Mouse (Mus musculus) retina, embryonic 14.5 days (tissue): ENCODE data around the gene Lin28a.

ENCODE experiments used
- DNase-seq: peaks from one replicate; pipeline ENCODE4 v3.0.0-alpha.2; 2015; ENCODE audit warnings: low spot score

Lin28a gene

DNA sequence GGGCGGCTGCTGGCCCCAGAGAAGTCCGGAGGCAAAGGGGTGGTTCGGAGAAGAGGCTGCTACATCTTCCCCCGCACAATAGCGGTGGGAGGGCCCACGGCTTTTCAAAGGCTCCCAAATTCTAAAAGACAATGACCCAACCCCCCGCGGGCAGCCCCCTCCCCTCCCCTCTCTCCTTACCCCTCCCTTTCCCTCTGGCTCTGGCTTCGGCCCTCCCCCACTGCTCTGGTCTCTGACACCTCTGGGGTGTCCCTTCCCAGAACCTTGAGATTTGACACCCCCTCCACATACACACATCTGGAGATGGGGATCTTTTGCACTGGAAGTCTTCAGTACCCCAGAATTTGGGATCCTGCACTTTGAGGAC lies at the start of gene Lin28a:
Lin28a (minus strand) TSS at position 63 of the 367 bp plus-strand sequence.
- DNase-seq: peak; percentile 16

DNA sequence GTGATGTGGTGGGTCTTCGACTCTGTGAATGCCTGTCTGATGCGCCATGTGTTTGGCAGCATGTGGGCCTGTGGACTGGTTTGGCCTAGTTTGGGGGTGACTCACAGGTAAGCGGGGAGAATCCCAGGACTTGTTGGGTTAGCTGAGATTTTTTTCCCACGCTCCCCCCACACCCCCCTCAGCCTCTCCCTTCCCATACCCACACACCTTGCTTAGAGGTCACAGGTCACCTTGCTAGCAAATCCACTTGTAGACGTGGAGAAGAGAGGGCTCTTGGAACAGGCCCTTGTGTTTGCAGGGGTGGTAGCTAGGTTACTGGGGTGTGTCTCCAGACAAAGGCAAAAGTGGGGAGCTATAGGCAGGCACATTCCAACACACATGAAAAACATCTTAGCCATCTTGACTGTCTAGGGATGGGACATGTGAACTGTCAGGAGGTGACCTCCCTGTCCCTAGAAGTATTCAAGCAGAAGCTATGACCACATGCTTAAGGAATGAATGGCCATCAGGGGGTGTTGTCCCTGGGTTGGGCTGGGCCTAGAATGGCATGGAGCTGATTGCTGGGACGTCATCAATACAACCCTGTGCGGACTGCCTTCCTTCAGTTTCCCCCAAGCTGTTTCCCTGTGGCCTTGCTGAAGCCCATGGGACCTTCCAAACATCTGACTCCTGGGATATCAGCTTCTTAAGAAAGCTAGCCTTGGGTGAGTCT lies 49.3 kb upstream of the Lin28a start:
- no peak for DNase-seq

DNA sequence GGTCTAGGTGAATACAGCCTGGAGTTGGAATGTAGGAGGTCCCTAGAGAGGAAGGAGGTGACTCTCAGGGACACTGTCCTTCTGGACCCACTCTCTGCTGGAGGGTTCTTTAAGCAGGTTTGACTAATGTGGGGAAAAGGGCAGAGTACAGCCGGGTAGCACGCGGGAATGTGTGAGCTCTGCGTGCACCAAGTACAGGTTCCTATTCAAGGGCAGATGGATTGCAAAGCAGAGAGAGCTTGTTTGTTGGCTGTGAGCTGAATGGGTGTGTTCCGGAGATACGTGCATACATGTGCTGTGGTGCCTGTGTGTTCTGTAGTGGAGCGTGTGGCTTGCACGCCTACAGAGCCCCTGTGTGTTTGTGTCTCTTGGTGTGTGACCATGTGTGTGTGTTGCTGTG lies 48.7 kb upstream of the Lin28a start:
- DNase-seq: no peak

DNA sequence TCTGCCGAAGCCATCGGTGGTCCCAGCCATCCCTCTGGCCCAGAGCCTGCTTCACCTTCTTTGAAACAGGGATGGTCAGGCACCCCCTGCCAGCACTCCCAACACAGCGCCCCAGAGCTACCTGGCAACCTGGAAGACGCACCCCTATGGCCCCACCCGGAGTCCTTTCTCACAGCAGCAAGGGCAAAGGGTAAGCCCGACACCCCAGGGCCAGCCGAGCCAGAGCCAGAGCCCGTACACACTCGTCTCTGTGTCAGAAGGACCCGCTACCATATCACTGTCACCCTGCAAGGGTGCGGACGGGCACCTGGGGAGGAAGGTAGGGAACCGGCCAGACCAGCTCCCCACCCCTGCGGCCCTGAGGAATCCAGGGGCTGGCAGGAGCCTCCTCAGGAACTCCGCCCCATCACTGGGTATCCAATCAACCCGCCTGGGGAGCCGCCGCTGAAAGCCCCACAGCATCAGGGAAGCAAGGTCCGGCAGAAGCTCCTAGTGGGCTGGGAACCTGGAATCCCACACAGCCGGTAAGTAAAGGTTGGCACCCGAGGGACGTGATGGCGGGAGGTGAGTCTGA lies 46.9 kb upstream of the Lin28a start:
- no peak for DNase-seq

DNA sequence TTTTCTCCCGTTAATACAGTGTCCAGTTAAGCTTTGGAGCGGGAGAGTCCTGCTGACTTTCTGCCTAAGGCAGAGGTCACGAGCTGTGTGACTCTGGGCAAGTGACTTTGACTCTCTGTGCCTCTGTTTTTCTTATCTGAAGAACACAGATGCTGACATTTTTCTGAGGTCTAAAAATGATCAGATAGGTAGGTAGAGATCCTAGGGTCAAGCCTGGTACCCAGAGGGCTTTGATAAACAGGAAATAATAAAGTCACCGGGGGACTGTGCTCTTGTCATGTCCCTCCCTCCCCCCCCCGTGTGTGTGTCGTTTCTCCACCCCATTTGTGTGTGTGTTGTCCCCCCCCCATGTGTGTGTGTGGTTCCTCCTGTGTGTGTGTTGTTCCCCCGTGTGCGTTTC lies 43.9 kb upstream of the Lin28a start:
- DNase-seq: no peak

DNA sequence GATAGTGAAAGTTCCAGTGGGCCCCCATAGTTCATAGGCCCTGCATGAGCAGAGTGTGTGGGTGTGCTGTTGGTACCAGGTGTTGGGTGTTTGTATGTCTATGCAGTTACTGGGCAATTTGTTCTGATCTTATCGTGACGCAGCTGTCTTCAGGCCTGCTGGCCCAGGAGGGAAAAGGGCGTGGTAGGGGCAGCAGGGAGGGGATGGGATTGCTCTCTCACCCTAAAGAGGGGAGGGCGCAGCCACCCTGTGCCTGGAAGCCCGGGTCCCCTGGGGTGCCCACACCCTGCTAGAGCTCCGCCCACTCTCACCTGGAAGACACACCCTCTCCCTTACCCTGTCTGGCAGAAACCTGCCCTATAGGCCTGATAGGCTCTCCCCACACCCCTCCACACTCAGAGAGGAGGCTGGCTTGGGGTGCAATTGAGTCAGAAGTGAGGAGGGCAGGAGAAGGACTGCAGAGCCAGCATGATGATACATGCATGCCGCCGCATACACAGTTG lies 43.4 kb upstream of the Lin28a start:
- no peak for DNase-seq

DNA sequence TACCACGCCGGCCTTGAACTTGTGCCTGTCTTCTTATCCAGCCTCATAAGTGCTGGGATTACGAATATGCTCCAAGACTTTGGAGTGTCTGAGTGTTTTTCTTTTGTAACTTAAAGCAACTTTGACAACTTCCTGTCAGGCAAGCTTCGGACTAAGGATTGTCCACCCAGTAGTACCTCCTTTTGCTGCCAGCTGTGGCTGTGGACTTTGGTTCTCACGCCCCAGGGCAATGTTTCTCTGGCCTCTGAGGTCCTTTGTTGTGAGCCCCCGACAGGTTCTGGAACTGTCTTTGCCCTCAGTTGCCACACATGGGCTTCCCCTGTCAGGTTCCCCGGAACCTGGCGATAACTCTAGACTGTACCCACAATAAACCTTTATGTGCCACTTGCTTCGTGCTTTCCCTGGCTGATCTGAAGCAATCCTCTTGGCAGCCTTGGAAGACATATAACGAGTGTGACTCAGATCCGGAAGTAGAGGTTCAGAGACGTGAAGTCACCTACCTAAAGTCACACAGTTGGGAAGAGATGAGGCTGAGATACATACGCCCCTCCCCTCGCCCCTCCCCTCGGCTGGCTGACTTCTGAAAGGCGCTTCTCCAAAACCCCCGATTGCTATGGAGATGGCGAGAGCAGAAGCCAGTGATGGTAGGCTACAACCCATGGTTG lies 42.7 kb upstream of the Lin28a start:
- DNase-seq: no peak

DNA sequence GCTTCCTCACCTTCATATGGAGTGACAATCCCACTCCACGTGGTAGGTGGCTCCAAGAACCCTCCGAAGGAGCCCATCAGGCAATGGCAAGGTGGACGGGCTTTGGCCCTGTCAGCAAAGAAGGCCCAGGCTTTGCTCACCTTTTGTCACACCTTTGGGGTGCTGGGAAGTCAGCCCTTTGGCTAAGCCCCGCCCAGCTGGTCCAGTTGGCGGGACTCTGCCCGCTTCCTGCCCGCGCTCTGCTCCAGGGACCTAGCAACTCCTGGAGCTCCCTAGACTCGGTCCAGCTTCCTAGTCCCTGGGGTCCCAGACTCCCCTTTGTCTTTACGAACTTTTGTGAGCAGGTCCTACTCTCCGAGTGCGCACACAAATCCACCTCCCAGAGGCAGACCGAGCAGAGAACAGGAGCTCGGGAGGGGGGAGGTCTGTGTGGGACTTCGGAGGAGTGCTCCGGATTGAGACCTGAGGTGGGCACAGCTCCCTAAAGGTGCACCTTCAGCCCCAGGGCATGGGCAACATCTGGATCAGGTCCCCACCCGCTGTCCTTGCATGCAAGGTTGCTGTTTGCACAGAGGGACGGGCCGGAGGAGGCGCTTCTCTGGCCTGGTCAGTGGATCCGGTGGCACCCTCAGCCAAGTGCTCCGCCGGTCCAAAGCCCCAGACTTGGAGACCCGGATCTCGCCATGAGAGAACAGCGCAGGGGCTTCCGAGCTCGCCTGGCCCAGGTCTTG lies 41.7 kb upstream of the Lin28a start, which contains the start of gene Crybg2:
Crybg2 (plus strand) TSS at position 681 of the 731 bp plus-strand sequence.
- no peak for DNase-seq

DNA sequence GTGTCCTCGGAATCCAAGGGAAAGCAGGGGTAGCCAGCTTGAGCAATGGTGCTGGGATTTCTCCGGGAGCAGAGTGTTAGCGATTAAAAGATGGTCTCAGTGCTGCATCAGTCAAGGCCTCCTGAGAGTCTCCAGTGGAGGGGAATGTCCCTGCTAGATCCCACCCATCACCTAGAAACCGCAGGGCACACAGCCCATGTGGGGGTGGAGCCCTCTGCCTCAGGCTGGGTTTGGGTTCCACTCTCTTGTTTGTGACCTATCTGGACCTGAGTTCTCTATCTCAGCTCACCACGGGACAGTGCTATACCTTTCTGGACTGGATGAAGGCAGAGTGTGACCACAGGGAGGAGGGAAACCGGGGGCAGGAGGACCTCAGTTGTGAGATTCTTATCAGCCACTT lies 40.3 kb upstream of the Lin28a start:
- DNase-seq: no peak

DNA sequence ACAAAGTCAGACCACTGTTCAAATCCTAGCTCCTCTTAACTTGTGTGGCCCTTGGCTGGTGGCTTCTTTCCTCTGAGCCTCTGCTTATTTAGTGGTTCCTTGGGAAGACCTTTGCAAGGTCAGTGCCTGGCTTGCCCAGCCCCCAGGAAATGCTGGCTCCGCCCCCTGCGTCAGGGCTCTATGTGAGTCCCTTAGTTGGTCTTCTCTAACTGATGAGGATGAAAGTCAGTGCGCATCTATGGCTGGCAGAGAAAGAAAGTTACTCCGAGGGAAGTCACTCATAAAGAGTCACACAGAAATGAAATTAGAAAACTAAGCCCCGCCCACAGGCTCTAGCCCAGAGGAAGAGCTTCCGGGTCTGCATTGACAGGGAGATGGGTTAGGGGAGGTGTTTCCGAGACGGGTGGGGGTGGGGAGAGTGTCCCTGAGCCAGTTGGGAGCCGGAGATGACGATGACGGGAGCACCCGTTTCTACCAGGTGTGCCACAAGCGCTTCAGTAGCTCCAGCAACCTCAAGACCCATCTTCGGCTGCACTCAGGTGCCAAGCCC lies 39.6 kb upstream of the Lin28a start:
- no peak for DNase-seq

DNA sequence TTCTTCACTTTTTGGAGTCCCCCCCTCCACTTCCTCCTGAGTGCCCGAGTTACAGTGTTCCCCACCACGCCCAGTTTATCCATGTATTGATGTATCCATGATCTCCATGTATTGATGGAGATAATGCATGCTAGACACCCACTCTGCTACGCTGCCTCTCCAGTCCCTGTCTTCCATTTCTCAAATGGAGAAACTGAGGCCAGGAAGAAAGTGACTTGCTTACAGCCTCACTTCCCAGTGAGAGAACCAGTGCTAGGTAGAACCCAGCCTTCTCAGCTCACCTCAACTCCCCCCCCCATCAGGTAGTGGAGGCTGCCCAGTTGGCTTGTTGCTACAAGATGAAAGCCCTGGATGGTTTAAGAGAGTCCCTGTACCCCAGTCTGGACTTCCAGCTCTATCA lies 34.9 kb upstream of the Lin28a start, which contains the start of gene Zfp683:
Zfp683 (plus strand) TSS at position 301 of the 400 bp plus-strand sequence.
- DNase-seq: no peak

DNA sequence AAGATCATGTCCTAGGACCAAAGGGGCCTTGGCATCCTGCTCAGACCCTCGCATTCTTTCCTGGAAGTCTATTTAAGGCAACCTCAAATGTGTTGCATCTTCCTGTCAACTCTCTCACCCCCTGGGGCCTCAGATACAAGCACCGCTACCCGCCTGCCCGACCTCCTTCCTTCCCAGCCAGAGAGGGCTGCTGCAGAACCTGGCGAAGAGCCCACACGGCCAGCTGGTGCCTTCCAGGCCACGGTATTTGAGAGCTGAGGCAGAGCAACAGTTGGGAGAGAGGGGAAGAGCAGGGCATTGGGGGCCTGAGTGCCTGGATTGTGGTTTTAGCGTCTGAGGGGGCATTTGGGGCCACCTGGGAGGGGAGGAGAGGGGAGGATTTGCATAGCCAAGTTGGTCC lies 33.9 kb upstream of the Lin28a start:
- no peak for DNase-seq

DNA sequence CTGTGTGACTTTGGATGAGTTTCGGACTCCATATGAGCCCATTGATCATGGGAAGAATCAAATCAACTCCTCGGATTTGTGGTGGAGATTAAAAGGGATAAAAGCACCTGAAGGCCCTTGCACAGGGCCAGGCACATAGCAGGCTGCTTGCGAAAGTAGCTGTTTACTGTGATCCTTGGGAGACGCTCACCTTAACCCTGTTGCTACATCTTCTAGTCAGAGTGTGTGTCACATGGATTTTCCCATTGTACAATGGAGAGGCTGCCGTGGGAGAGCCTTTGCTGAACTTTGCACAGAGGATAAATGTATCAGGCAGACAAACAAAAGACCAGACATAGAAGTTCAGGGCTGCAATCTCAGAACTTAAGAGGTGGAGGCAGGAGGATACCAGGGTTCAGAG lies 33.3 kb upstream of the Lin28a start:
- no peak for DNase-seq

DNA sequence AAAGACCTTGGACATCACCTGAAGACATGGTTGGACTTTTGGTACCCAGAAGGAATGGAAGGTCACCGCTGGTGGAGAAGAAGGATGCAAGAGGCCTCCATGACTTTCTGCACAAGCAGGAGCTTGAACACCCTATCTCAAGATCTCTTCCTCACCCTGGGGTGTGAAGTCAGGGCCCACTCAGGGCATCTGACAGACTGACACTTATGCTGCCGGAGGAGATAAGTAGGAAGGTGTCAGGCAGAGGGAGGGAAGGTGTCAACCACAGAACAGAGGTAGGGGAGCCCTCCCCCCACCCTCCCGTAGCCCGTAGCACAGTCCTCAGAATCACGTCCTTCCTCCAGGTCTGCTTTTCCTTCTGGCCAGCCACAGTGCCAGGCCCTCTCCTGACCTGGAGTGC lies 29.0 kb upstream of the Lin28a start:
- no peak for DNase-seq

DNA sequence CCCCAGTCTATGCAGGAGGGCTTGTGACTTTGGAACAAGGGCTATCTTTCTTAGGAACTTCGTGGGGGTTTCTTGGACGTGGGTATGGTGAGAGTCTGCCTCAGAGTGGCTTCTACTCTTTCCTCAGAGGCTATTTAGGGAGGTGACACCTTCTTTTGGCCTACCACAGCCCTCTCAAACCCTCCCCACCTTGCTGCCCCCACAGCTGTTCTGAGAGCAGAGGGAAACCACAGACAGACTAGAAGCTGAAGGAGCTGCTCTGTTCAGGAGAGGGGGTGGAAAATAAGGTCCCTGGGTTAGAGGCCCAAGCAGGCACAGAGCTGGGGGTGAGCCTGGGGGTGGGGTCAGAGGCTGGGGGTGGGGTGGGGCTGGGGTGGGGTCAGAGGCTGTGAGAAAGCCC lies 24.4 kb upstream of the Lin28a start:
- no peak for DNase-seq

DNA sequence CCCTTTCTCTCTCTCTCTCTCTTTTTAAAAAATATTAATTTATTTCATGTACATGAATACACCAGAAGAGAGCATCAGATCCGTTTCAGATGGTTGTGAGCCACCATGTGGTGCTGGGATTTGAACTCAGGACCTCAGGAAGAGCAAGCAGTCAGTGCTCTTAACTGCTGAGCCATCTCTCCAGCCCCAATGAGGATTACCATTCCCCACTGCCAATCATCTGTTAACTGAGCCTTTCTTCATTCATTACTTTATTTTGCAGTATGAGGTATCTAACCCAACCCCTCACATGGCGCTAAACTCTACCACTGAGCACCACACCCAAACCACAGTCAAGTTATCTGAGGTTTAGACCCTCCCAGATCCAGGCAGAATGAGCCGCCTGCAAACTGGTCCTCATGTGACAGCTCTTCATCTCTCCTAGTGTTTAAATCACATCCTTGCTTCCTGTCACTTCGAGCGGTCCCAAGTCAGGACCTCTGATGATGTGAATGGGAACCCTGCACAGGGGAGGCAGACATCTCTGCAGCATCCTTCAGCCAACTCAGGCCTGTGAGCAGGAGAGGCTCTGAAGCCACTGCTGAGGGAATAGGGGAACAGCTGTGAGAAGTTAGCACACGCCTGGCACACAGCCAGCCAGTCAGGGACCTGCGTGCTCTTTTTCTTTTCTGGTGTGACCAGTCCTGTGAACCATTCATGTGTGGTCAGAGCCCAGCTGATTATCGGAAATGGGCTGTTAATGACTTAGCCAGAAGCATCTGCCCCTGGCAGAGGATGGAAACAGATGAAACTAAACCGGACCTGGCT lies 22.9 kb upstream of the Lin28a start:
- peak; percentile 31 for DNase-seq

DNA sequence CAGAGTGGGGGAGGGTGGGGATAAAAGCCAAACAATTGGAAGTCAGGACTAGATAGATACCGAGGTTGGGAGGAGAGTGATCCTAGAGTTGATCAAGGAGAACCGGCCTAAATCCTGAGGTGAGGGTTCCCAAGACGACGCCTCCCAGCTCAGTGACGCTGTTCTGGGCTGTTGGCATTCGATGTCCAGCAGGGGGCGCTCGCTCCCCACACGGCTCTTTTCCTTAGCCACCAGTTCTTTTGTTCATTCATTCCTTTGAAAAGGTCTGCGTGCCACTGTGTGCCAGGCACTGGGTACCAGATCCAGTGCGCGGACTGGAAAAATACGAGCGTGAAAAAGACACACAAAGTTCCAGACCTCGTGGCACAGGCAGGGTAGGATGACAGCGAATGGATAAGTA lies 17.3 kb upstream of the Lin28a start:
- DNase-seq: peak; percentile 85

DNA sequence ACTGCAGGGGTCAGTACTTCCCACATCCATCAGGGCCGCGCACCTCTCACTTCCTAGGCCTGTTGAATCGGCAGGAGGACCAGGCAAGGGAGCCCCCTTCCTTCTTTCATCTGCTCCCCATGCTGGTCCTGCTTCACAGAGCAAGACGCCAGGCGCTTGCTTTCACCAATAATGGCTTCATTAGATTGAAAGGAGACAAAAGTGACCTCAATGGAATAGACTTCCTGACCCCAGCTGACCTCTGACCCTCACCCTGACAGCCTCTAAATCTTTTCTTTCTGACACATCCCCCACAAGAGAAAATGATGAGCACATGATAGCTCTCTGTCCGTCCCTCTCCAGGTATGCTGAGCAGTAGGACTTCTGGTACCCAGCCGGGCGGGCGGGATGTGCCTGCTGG lies 7.2 kb upstream of the Lin28a start:
- DNase-seq: no peak

DNA sequence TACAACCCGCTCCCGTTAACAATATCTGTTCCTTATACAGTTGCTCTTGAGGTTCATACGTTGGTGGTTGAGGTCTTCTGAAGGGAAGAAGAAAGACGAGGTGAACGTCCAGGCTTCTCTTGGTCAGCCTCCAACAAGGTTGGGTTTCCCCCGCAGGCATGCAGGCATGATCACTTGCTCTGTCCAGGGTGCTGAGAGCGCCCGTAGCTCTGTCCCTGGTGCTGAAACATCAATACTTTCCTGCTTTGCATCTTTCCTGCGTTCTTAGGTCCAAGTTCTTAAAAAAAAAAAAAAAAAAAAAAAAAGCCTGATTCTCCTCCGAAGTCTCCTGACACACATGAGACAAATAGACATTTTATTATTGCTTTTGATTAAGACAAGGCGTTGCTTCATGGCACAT lies 2.0 kb upstream of the Lin28a start:
- peak; percentile 82 for DNase-seq

DNA sequence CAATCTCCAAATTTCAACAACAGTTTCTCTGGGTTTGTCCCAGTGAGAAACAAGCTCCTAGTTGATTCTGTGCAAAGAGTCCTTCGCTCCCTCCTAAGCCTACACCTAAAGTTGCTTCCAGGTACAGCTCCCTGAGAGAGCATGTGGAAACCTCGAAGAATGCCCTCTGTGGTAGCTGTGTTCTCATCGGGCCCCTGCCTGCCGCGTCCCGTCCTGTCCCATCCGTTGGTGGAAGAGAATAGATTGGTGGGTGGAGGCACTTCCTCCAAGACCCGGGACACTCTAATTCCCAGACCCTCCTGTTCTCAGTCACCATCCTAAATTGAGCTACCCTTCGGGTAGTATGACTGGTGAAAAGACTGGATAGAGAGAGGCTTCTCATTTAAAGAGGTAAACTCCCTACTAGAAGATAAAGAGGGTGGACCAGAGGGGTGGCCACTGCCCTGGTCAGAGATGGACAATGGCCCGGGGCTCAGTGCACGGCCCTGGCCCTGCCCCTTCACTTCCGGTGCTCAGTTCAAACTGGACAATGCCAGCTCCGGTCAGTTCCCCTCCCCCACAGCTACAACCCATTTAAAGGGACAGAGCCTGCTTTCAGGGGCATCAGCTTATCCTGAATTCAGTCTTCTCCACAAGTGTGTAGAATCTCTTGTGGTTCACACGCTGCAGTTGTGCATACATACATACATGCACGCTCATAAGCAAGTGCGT lies 1.2 kb upstream of the Lin28a start:
- DNase-seq: peak; percentile 77

DNA sequence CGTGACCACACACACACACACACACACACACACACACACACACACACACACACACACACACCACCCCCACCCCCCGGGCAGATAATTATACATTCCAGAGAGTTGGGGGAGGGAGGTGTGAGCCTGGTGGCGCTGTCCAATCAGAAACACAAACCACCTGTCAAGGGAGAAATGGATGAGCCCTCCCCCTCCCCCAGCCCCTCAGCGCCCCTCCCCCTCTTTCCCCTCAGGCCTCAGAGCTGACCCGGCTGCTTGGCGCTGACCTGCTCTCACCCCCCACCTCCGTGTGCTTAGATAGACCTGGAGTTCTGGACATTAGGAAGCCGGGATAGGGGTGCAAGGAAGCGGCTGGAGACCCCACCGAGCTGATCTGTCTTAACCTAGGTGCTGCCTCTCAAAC lies 569 bp upstream of the Lin28a start:
- peak; percentile 58 for DNase-seq
